Mouse (Mus musculus): ENCODE measurements around the gene Itpr2. TPM values are rescaled to one million over a fixed set of nuclear protein-coding genes. Genes with fewer than 3 reads are reported as not detected.

The Itpr2 gene
- polyA plus RNA-seq, 1 experiment from 2014 or later: 2.5 TPM

- 1% methylated on average over 30 of the region's 30 CpGs for WGBS
- H3K9ac ChIP-seq: peak overlapping the region; percentile 67
- peak; percentile 59; the same call in 1 of the 2 replicates for ATAC-seq
- H3K4me2 ChIP-seq: peak overlapping the region; percentile 99
- peaks cover 35% of the 10 kb centered on the region for H3K27me3 ChIP-seq
- H3K4me1 ChIP-seq: peaks cover 15% of the 10 kb centered on the region
- no peaks in the 10 kb centered on the region for H3K36me3 ChIP-seq (ENCODE audit: poor library complexity, severe bottlenecking)
- peak overlapping the region; percentile 64 for H3K4me3 ChIP-seq
- H3K9me3 ChIP-seq (replicated peaks): no peaks in the 10 kb centered on the region
- H3K27ac ChIP-seq: no peak overlapping the region
Measured at GRCm38 (mm10) chr6:146501316-146501865, 632 bp downstream of the Itpr2 start.

GRCm38 (mm10) chr6:146500771-146501170 is 1.3 kb downstream of the Itpr2 start:
- Histone ChIP-seq H3K4me1 (peaks cover 15% of the 10 kb centered on the region), H3K27me3 (peaks cover 35% of the 10 kb centered on the region), H3K4me3 (no peak overlapping the region), H3K9me3 (replicated peaks) (no peaks in the 10 kb centered on the region), H3K27ac (no peak overlapping the region), H3K36me3 (ENCODE audit: poor library complexity, severe bottlenecking) (no peaks in the 10 kb centered on the region), H3K9ac (no peak overlapping the region), H3K4me2 (no peak overlapping the region)
- WGBS: 78% methylated on average over 5 of the region's 5 CpGs
- ATAC-seq: no peak

- Histone ChIP-seq H3K4me2 (no peak overlapping the region), H3K27me3 (peaks cover 35% of the 10 kb centered on the region), H3K27ac (no peak overlapping the region), H3K4me1 (peaks cover 15% of the 10 kb centered on the region), H3K4me3 (no peak overlapping the region), H3K9ac (no peak overlapping the region), H3K9me3 (replicated peaks) (no peaks in the 10 kb centered on the region), H3K36me3 (ENCODE audit: poor library complexity, severe bottlenecking) (no peaks in the 10 kb centered on the region)
- no peak for ATAC-seq
- 76% methylated on average over 6 of the region's 6 CpGs for WGBS
Measured at GRCm38 (mm10) chr6:146500206-146500605, 1.8 kb downstream of the Itpr2 start.

- Histone ChIP-seq H3K36me3 (ENCODE audit: poor library complexity, severe bottlenecking) (no peaks in the 10 kb centered on the region), H3K4me1 (peaks cover 15% of the 10 kb centered on the region), H3K27me3 (peaks cover 35% of the 10 kb centered on the region), H3K9ac (no peak overlapping the region), H3K4me2 (no peak overlapping the region), H3K27ac (no peak overlapping the region), H3K4me3 (no peak overlapping the region), H3K9me3 (replicated peaks) (no peaks in the 10 kb centered on the region)
- WGBS: 85% methylated on average over 4 of the region's 4 CpGs
- no peak for ATAC-seq
Measured at GRCm38 (mm10) chr6:146499566-146499965, 2.5 kb downstream of the Itpr2 start.

- H3K9ac ChIP-seq: no peak overlapping the region
- no peaks in the 10 kb centered on the region for H3K36me3 ChIP-seq (ENCODE audit: poor library complexity, severe bottlenecking)
- ATAC-seq: no peak
- WGBS: 80% methylated on average over 3 of the region's 3 CpGs
- H3K4me2 ChIP-seq: no peak overlapping the region
- H3K4me3 ChIP-seq: no peak overlapping the region
- no peaks in the 10 kb centered on the region for H3K9me3 ChIP-seq (replicated peaks)
- H3K4me1 ChIP-seq: peaks cover 15% of the 10 kb centered on the region
- peaks cover 34% of the 10 kb centered on the region for H3K27me3 ChIP-seq
- H3K27ac ChIP-seq: no peak overlapping the region
Measured at GRCm38 (mm10) chr6:146498416-146498815, 3.6 kb downstream of the Itpr2 start.

- peaks cover 13% of the 10 kb centered on the region for H3K4me1 ChIP-seq
- ATAC-seq: no peak
- 75% methylated on average over 4 of the region's 4 CpGs for WGBS
Measured at GRCm38 (mm10) chr6:146497866-146498265, 4.2 kb downstream of the Itpr2 start.

GRCm38 (mm10) chr6:146497435-146497834 is 4.6 kb downstream of the Itpr2 start:
- Histone ChIP-seq H3K4me2 (no peak overlapping the region), H3K36me3 (ENCODE audit: poor library complexity, severe bottlenecking) (no peaks in the 10 kb centered on the region), H3K4me1 (peaks cover 9% of the 10 kb centered on the region), H3K9me3 (replicated peaks) (no peaks in the 10 kb centered on the region), H3K9ac (no peak overlapping the region), H3K27ac (no peak overlapping the region), H3K27me3 (peaks cover 27% of the 10 kb centered on the region), H3K4me3 (no peak overlapping the region)
- no peak for ATAC-seq
- WGBS: 75% methylated on average over 3 of the region's 3 CpGs

More at GRCm38 (mm10) chr6:146497866-146498265, 4.2 kb downstream of the Itpr2 start:
- Histone ChIP-seq H3K9ac (no peak overlapping the region), H3K36me3 (ENCODE audit: poor library complexity, severe bottlenecking) (no peaks in the 10 kb centered on the region), H3K4me2 (no peak overlapping the region), H3K4me3 (no peak overlapping the region), H3K27me3 (peaks cover 29% of the 10 kb centered on the region), H3K9me3 (replicated peaks) (no peaks in the 10 kb centered on the region), H3K27ac (no peak overlapping the region)

- WGBS: 93% methylated on average over 2 of the region's 2 CpGs
- H3K9me3 ChIP-seq (replicated peaks): no peaks in the 10 kb centered on the region
- H3K4me2 ChIP-seq: no peak overlapping the region
- H3K4me3 ChIP-seq: no peak overlapping the region
- ATAC-seq: no peak
- no peaks in the 10 kb centered on the region for H3K36me3 ChIP-seq (ENCODE audit: poor library complexity, severe bottlenecking)
- no peak overlapping the region for H3K27ac ChIP-seq
- H3K27me3 ChIP-seq: no peaks in the 10 kb centered on the region
- H3K9ac ChIP-seq: no peak overlapping the region
- H3K4me1 ChIP-seq: no peaks in the 10 kb centered on the region
Measured at GRCm38 (mm10) chr6:146491680-146492079, 10.3 kb downstream of the Itpr2 start.

GRCm38 (mm10) chr6:146490416-146490960 is 11.5 kb downstream of the Itpr2 start:
- Histone ChIP-seq H3K27ac (no peak overlapping the region), H3K4me3 (no peak overlapping the region), H3K9me3 (replicated peaks) (no peaks in the 10 kb centered on the region), H3K9ac (no peak overlapping the region), H3K36me3 (ENCODE audit: poor library complexity, severe bottlenecking) (no peaks in the 10 kb centered on the region), H3K4me2 (no peak overlapping the region), H3K27me3 (no peaks in the 10 kb centered on the region), H3K4me1 (no peaks in the 10 kb centered on the region)
- no peak for ATAC-seq
- 83% methylated on average over 9 of the region's 9 CpGs for WGBS

GRCm38 (mm10) chr6:146489841-146490240 is 12.2 kb downstream of the Itpr2 start:
- WGBS: 91% methylated on average over 6 of the region's 6 CpGs

GRCm38 (mm10) chr6:146488749-146489148 is 13.3 kb downstream of the Itpr2 start:
- Histone ChIP-seq H3K4me2 (no peak overlapping the region), H3K9ac (no peak overlapping the region), H3K9me3 (replicated peaks) (no peaks in the 10 kb centered on the region), H3K4me3 (no peak overlapping the region), H3K27ac (no peak overlapping the region), H3K4me1 (no peaks in the 10 kb centered on the region), H3K27me3 (no peaks in the 10 kb centered on the region), H3K36me3 (ENCODE audit: poor library complexity, severe bottlenecking) (no peaks in the 10 kb centered on the region)
- ATAC-seq: no peak
- WGBS: 91% methylated on average over 3 of the region's 3 CpGs

More at GRCm38 (mm10) chr6:146489841-146490240, 12.2 kb downstream of the Itpr2 start:
- Histone ChIP-seq H3K9ac (no peak overlapping the region), H3K27me3 (no peaks in the 10 kb centered on the region), H3K4me2 (no peak overlapping the region), H3K36me3 (ENCODE audit: poor library complexity, severe bottlenecking) (no peaks in the 10 kb centered on the region), H3K4me1 (no peaks in the 10 kb centered on the region), H3K9me3 (replicated peaks) (no peaks in the 10 kb centered on the region), H3K27ac (no peak overlapping the region), H3K4me3 (no peak overlapping the region)
- no peak for ATAC-seq

- H3K9me3 ChIP-seq (replicated peaks): no peaks in the 10 kb centered on the region
- H3K27me3 ChIP-seq: no peaks in the 10 kb centered on the region
- H3K27ac ChIP-seq: no peak overlapping the region
- H3K4me3 ChIP-seq: no peak overlapping the region
- no peak for ATAC-seq
- 85% methylated on average over 9 of the region's 9 CpGs for WGBS
- H3K4me2 ChIP-seq: no peak overlapping the region
- H3K36me3 ChIP-seq (ENCODE audit: poor library complexity, severe bottlenecking): no peaks in the 10 kb centered on the region
- no peak overlapping the region for H3K9ac ChIP-seq
- no peaks in the 10 kb centered on the region for H3K4me1 ChIP-seq
Measured at GRCm38 (mm10) chr6:146487079-146487478, 14.9 kb downstream of the Itpr2 start.

GRCm38 (mm10) chr6:146486073-146486472 is 15.9 kb downstream of the Itpr2 start:
- Histone ChIP-seq H3K27me3 (no peaks in the 10 kb centered on the region), H3K4me2 (no peak overlapping the region), H3K27ac (no peak overlapping the region), H3K4me3 (no peak overlapping the region), H3K9ac (no peak overlapping the region), H3K36me3 (ENCODE audit: poor library complexity, severe bottlenecking) (no peaks in the 10 kb centered on the region), H3K4me1 (no peaks in the 10 kb centered on the region), H3K9me3 (replicated peaks) (no peaks in the 10 kb centered on the region)
- ATAC-seq: no peak
- 75% methylated on average over 4 of the region's 4 CpGs for WGBS
